Mouse (Mus musculus) intestine, postnatal 0 days (tissue): ENCODE measurements around the gene Abcc5. TPM values are rescaled to one million over a fixed set of nuclear protein-coding genes. Genes with fewer than 3 reads are reported as not detected.
"Not testable (repeated sequence)": the region's sequence is repeated elsewhere in the genome, so short reads cannot be mapped to it uniquely, and the experiment has no call there.

Experiments
- ATAC-seq: fragments of 200-750 bp; cut with Nextera tagmentation; 2 replicates; pipeline ENCODE4 v1.8.0; 2017; ENCODE audit warnings: mild to moderate bottlenecking, moderate TSS enrichment, moderate library complexity
- H3K27ac ChIP-seq: fragments of 300-500 bp; sonication (generic); 2 replicates; pipeline ENCODE4 v1.5.1; 2014; ENCODE audit warnings: mild to moderate bottlenecking, low read depth, low read length, moderate library complexity
- H3K27me3 ChIP-seq: fragments of 300-500 bp; sonication (generic); replicated peaks from 2 replicates; pipeline ENCODE4 v1.6.1; 2014; ENCODE audit warnings: low read length, mixed read lengths; ENCODE audit not compliant: control insufficient read depth, insufficient read depth
- H3K36me3 ChIP-seq: fragments of 300-500 bp; sonication (generic); 2 replicates; pipeline ENCODE4 v1.6.1; 2014; ENCODE audit warnings: mild to moderate bottlenecking, moderate library complexity; ENCODE audit not compliant: control insufficient read depth, insufficient read depth
- H3K4me1 ChIP-seq: fragments of 300-500 bp; sonication (generic); replicated peaks from 2 replicates; pipeline ENCODE4 v1.6.1; 2014; ENCODE audit warnings: antibody characterized with exemption, low read length, mixed read lengths; ENCODE audit not compliant: control insufficient read depth, insufficient read depth
- H3K4me2 ChIP-seq: fragments of 300-500 bp; sonication (generic); replicated peaks from 2 replicates; pipeline ENCODE4 v1.6.1; 2014; ENCODE audit warnings: low read depth, mild to moderate bottlenecking, moderate library complexity
- H3K4me3 ChIP-seq: fragments of 300-500 bp; sonication (generic); 2 replicates; pipeline ENCODE4 v1.5.1; 2014; ENCODE audit warnings: low read depth, low read length
- H3K9ac ChIP-seq: fragments of 300-500 bp; sonication (generic); 2 replicates; pipeline ENCODE4 v1.6.1; 2014; ENCODE audit warnings: mild to moderate bottlenecking, low read depth, low read length
- H3K9me3 ChIP-seq: fragments of 300-500 bp; sonication (generic); 2 replicates; pipeline ENCODE4 v1.6.1; 2016; ENCODE audit warnings: mixed run types; ENCODE audit not compliant: control insufficient read depth
- CTCF ChIP-seq: sonication (generic); IDR thresholded peaks from 2 replicates; pipeline ENCODE4 v1.5.1; 2016; ENCODE audit warnings: low read depth, mild to moderate bottlenecking, control low read depth, antibody characterized with exemption, moderate library complexity
- WGBS: fragments of 180-500 bp; shearing (Covaris S2); extraction: QIAGEN DNeasy Blood & Tissue Kit; methylation state at CpG from one replicate; pipeline ENCODE4 v1.1.7; 2014; 5-methylcytosine and 5-hydroxymethylcytosine counted together
- polyA plus RNA-seq: library from polyadenylated mRNA; unstranded; fragments of >200 nt; fragmentation: Nextera tagmentation; extraction: Ambion mirVana; gene quantifications from 2 replicates; pipeline ENCODE4 v1.2.1, GENCODE M21; 2015

The Abcc5 gene
- polyA plus RNA-seq, 1 experiment from 2014 or later, result 11.5 TPM

DNA sequence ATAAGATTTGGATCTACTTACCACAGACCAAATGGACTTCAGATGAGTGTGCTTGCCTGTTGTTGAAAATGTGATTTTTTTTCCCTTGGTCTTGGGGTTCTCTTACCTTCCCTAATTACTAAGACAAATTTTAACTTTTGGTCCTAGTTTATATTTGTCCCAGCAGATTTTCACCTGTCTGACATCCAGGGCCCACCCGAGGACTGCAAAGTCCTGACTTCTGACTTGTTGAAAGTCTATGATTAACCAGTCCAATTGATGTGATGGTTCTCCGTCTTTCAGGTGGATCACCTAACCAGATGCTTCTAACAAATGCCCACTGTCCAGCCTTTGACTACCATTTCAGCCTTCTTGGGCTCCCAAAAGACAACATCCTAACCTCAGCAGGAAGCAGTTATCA is 44.8 kb upstream of the Abcc5 start:
- TF ChIP-seq CTCF, result no peak
- no peak for ATAC-seq
- no peak overlapping the region for H3K9ac ChIP-seq

DNA sequence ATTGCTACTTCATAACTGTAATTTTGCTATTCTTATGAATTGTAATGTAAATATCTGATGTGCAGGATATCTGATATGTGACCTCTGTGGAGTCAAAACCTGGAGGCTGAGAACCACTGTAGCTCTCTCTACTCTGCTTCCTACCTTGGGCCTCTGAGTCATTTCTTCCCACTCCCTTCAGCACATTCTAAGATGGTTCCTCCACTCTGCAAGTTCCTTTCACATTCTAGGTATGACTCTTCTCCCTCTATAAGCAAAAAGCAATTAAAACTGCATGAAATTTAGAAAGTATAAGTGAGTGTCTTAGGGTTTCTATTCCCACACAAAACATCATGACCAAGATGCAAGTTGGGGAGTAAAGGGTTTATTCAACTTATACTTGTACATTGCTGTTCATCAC is 38.5 kb upstream of the Abcc5 start:
- no peak for ATAC-seq
- H3K4me3 ChIP-seq, result no peak overlapping the region
- no peak overlapping the region for H3K27ac ChIP-seq
- no peaks in the 10 kb centered on the region for H3K36me3 ChIP-seq
- no peaks in the 10 kb centered on the region for H3K9me3 ChIP-seq
- H3K27me3 ChIP-seq, result no peaks in the 10 kb centered on the region
- no peak overlapping the region for H3K9ac ChIP-seq
- no peak overlapping the region for H3K4me2 ChIP-seq
- no peaks in the 10 kb centered on the region for H3K4me1 ChIP-seq
- no peak for TF ChIP-seq CTCF

More for the DNA sequence above, 44.8 kb upstream of the Abcc5 start:
- Histone ChIP-seq H3K4me1 (no peaks in the 10 kb centered on the region), H3K27ac (no peak overlapping the region), H3K9me3 (no peaks in the 10 kb centered on the region), H3K4me3 (no peak overlapping the region), H3K4me2 (no peak overlapping the region), H3K36me3 (no peaks in the 10 kb centered on the region), H3K27me3 (no peaks in the 10 kb centered on the region)
- WGBS, result 98% methylated on average over 2 of the region's 2 CpGs

DNA sequence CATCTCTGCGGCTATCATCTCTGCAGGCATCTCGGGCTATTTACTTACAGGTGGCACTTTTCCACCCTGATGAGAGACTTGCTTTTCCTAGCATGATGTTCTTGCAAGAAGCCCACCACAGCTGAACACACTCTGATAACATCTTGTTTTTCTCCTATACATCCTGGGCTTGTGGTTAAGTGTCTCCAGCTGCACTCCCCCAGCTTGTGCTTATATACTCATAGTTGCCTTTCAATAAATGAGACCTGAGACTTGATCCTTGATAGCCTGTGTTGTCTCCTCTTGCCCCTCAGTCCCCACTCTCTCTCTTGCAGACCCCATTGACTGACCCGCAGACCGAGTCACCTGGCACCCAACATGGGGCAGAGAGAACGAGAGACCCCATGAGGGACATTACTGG is 32.5 kb upstream of the Abcc5 start:
- H3K36me3 ChIP-seq, H3K27ac ChIP-seq, H3K9me3 ChIP-seq, H3K4me1 ChIP-seq, H3K27me3 ChIP-seq, H3K9ac ChIP-seq, H3K4me3 ChIP-seq, ATAC-seq, H3K4me2 ChIP-seq: not testable (repeated sequence)
- 84% methylated on average over 5 of the region's 5 CpGs for WGBS

DNA sequence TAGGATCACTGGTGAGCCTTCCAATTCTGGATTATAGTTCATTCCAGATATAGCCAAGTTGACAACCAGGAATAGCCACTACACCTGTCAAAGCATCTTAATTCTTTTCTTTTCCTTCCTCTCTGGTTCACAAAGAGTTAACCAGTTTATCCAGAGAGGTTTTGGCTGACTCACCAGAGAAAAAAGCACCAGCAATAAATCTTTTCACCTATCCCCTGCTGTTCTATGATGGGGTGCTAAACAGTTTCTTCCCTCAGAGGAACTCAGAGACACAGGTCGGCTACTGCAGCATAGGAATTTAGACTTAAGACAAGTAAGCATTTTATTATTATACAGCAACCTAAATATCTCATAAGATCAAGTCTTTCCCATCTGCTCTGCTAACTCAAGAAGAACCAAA is 29.9 kb upstream of the Abcc5 start:
- no peak overlapping the region for H3K4me2 ChIP-seq
- ATAC-seq, result no peak
- H3K27me3 ChIP-seq, result no peaks in the 10 kb centered on the region
- no peak for TF ChIP-seq CTCF
- H3K4me1 ChIP-seq, result no peaks in the 10 kb centered on the region
- H3K4me3 ChIP-seq, result no peak overlapping the region
- no peak overlapping the region for H3K9ac ChIP-seq
- H3K36me3 ChIP-seq, result no peaks in the 10 kb centered on the region
- H3K27ac ChIP-seq, result no peak overlapping the region
- WGBS, result 0% methylated on average over 1 of the region's 1 CpGs
- no peaks in the 10 kb centered on the region for H3K9me3 ChIP-seq

DNA sequence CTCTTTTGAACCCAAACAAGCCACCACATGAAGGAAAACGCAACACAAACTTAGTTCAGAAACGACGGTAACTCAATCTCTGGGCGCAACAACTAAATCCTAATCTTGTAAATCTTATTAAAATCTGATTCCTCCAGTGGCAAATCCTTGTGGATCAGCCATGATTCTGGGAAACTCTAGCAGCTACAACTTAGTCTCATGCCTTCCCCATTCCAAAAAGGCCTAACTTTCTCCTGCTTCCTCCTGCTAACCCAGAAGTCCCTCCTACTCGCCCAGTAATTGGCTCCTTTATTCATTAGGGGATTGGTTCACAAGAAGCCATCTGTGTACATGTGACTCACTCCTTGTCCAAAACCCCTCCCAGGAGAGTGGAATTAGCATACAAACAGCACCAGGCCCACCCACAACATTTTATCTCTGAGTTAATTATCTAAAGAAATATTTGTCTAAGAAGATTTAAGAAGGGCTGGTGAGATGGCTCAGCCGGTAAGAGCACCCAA is 28.0 kb upstream of the Abcc5 start:
- no peaks in the 10 kb centered on the region for H3K4me1 ChIP-seq
- no peak for TF ChIP-seq CTCF
- 93% methylated on average over 6 of the region's 6 CpGs for WGBS

DNA sequence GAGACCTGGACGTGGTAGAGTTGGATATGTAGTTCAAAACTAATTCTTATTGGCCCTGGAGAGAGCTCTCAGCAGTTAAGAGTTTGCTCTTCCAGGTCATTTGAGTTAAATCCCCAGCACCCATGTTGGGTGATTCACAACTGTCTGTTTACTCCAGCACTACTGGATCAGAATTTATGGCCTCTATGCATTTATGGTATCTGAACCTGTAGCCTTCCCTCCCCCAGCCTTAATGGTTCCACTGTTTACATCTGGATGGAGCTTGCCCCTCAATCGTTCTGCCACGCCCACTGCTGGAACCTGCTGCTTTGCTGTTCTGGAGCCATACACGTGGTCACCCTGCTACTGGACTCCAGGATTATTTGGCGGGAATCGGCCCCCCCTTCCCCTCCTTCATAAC is 25.6 kb upstream of the Abcc5 start:
- H3K27ac ChIP-seq, result no peak overlapping the region
- ATAC-seq, result peak; percentile 69
- no peaks in the 10 kb centered on the region for H3K9me3 ChIP-seq

More for the DNA sequence above, 28.0 kb upstream of the Abcc5 start:
- Histone ChIP-seq H3K9me3 (no peaks in the 10 kb centered on the region), H3K27ac (no peak overlapping the region), H3K36me3 (no peaks in the 10 kb centered on the region), H3K4me3 (no peak overlapping the region), H3K9ac (no peak overlapping the region), H3K27me3 (no peaks in the 10 kb centered on the region), H3K4me2 (no peak overlapping the region)
- no peak for ATAC-seq

DNA sequence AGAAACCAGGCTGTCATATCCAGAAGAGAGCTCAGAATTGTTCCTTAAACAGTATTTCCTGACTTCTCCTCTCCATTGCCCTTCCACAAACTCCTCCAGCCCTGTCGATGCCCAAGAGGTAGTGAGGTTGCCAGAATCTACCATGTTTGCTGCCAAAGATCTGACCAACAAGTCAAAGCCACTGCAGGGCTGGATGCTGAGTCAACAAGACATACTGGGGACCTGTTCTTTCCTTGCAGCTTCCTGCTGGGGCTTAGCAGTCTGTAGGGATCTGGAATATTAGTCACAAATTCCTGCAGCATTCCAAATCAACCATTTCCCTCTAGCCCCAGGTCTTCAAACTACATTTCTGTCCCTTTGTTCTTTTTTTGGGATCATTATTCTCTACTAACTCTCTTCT is 19.7 kb upstream of the Abcc5 start:
- H3K36me3 ChIP-seq, result no peaks in the 10 kb centered on the region
- H3K27ac ChIP-seq, result no peak overlapping the region
- no peak overlapping the region for H3K9ac ChIP-seq
- no peak overlapping the region for H3K4me3 ChIP-seq
- no peaks in the 10 kb centered on the region for H3K27me3 ChIP-seq
- WGBS, result 77% methylated on average over 1 of the region's 1 CpGs
- no peak overlapping the region for H3K4me2 ChIP-seq
- H3K4me1 ChIP-seq, result no peaks in the 10 kb centered on the region
- H3K9me3 ChIP-seq, result no peaks in the 10 kb centered on the region
- no peak for TF ChIP-seq CTCF
- ATAC-seq, result no peak

More for the DNA sequence above, 25.6 kb upstream of the Abcc5 start:
- WGBS, result 36% methylated on average over 6 of the region's 6 CpGs
- no peak for TF ChIP-seq CTCF
- Histone ChIP-seq H3K4me1 (no peaks in the 10 kb centered on the region), H3K27me3 (no peaks in the 10 kb centered on the region), H3K4me2 (no peak overlapping the region; the same call in 1 of the 2 replicates), H3K9ac (no peak overlapping the region), H3K4me3 (no peak overlapping the region), H3K36me3 (no peaks in the 10 kb centered on the region)
